Mouse (Mus musculus): ENCODE data around the gene Wapl. TPM values are rescaled to one million over a fixed set of nuclear protein-coding genes. Genes with fewer than 3 reads are reported as not detected.
A peak's percentile ranks its signal among the peaks of the same experiment; 100 is the strongest.

Gene Wapl
- polyA plus RNA-seq, 1 experiment from 2014 or later, result 27.2 TPM

GRCm38 (mm10) chr14:34662478-34662826 is 11.3 kb upstream of the Wapl start:
- H3K27ac ChIP-seq (replicated peaks), result peak overlapping the region; percentile 54; the same call in 1 of the 2 replicates
- no peaks in the 10 kb centered on the region for H3K9me3 ChIP-seq
- H3K4me1 ChIP-seq, result peaks cover 16% of the 10 kb centered on the region
- peak overlapping the region; percentile 62 for H3K4me3 ChIP-seq
- WGBS, result 12% methylated on average over 4 of the region's 4 CpGs
- no peaks in the 10 kb centered on the region for H3K36me3 ChIP-seq (replicated peaks)
- DNase-seq (ENCODE audit: low spot score), result no peak
- peaks cover 64% of the 10 kb centered on the region for H3K27me3 ChIP-seq (replicated peaks; ENCODE audit: low read depth, poor library complexity, severe bottlenecking)

- Histone ChIP-seq H3K36me3 (replicated peaks) (no peaks in the 10 kb centered on the region), H3K27me3 (replicated peaks; ENCODE audit: low read depth, poor library complexity, severe bottlenecking) (peaks cover 64% of the 10 kb centered on the region), H3K4me3 (no peak overlapping the region), H3K27ac (replicated peaks) (no peak overlapping the region), H3K9me3 (no peaks in the 10 kb centered on the region), H3K4me1 (peaks cover 16% of the 10 kb centered on the region)
- no peak for DNase-seq (ENCODE audit: low spot score)
- whole genome bisulfite sequencing, result 81% methylated on average over 1 of the region's 1 CpGs
These were observed 10.3 kb upstream of the Wapl start for GRCm38 (mm10) chr14:34663381-34663780.

- DNase-seq (ENCODE audit: low spot score), result no peak
- no peaks in the 10 kb centered on the region for H3K36me3 ChIP-seq (replicated peaks)
- peaks cover 10% of the 10 kb centered on the region; the same call in 1 of the 2 replicates for H3K4me1 ChIP-seq
- WGBS, result 68% methylated on average over 3 of the region's 3 CpGs
- no peak overlapping the region for H3K4me3 ChIP-seq
- no peak overlapping the region for H3K27ac ChIP-seq (replicated peaks)
- H3K9me3 ChIP-seq, result no peaks in the 10 kb centered on the region
- peaks cover 10% of the 10 kb centered on the region for H3K27me3 ChIP-seq (replicated peaks; ENCODE audit: low read depth, poor library complexity, severe bottlenecking)
These were observed 4.6 kb upstream of the Wapl start for GRCm38 (mm10) chr14:34669082-34669481.

- Histone ChIP-seq H3K9me3 (no peaks in the 10 kb centered on the region), H3K27ac (replicated peaks) (no peak overlapping the region), H3K27me3 (replicated peaks; ENCODE audit: low read depth, poor library complexity, severe bottlenecking) (no peaks in the 10 kb centered on the region), H3K4me1 (peaks cover 16% of the 10 kb centered on the region), H3K4me3 (no peak overlapping the region), H3K36me3 (replicated peaks) (no peaks in the 10 kb centered on the region)
- no peak for DNase-seq (ENCODE audit: low spot score)
- WGBS, result 64% methylated on average over 2 of the region's 2 CpGs
These were observed 3.5 kb upstream of the Wapl start for GRCm38 (mm10) chr14:34670256-34670655.

- peaks cover 24% of the 10 kb centered on the region for H3K36me3 ChIP-seq (replicated peaks)
- DNase-seq (ENCODE audit: low spot score), result peak; percentile 47
- peak overlapping the region; percentile 96 for H3K4me3 ChIP-seq
- H3K4me1 ChIP-seq, result peaks cover 21% of the 10 kb centered on the region
- WGBS, result under 1% methylated on average over 52 of the region's 52 CpGs
- no peaks in the 10 kb centered on the region for H3K9me3 ChIP-seq
- peak overlapping the region; percentile 97 for H3K27ac ChIP-seq (replicated peaks)
- no peaks in the 10 kb centered on the region for H3K27me3 ChIP-seq (replicated peaks; ENCODE audit: low read depth, poor library complexity, severe bottlenecking)
These were observed 582 bp downstream of the Wapl start for GRCm38 (mm10) chr14:34674229-34674791.

GRCm38 (mm10) chr14:34674932-34675331 is 1.2 kb downstream of the Wapl start:
- DNase-seq (ENCODE audit: low spot score), result no peak

GRCm38 (mm10) chr14:34675347-34675865 is 1.7 kb downstream of the Wapl start:
- 84% methylated on average over 5 of the region's 5 CpGs for WGBS
- no peak overlapping the region for H3K27ac ChIP-seq (replicated peaks)
- H3K9me3 ChIP-seq, result no peaks in the 10 kb centered on the region
- no peak for DNase-seq (ENCODE audit: low spot score)
- H3K4me1 ChIP-seq, result peaks cover 21% of the 10 kb centered on the region
- H3K27me3 ChIP-seq (replicated peaks; ENCODE audit: low read depth, poor library complexity, severe bottlenecking), result no peaks in the 10 kb centered on the region
- peak overlapping the region; percentile 96 for H3K4me3 ChIP-seq
- peaks cover 31% of the 10 kb centered on the region for H3K36me3 ChIP-seq (replicated peaks)

More at GRCm38 (mm10) chr14:34674932-34675331, 1.2 kb downstream of the Wapl start:
- H3K4me3 ChIP-seq, result peak overlapping the region; percentile 96
- peaks cover 27% of the 10 kb centered on the region for H3K36me3 ChIP-seq (replicated peaks)
- H3K4me1 ChIP-seq, result peaks cover 21% of the 10 kb centered on the region
- peak overlapping the region; percentile 97 for H3K27ac ChIP-seq (replicated peaks)
- WGBS, result 36% methylated on average over 9 of the region's 9 CpGs
- H3K9me3 ChIP-seq, result no peaks in the 10 kb centered on the region
- H3K27me3 ChIP-seq (replicated peaks; ENCODE audit: low read depth, poor library complexity, severe bottlenecking), result no peaks in the 10 kb centered on the region

GRCm38 (mm10) chr14:34680815-34681214 is 7.1 kb downstream of the Wapl start:
- peaks cover 71% of the 10 kb centered on the region for H3K36me3 ChIP-seq (replicated peaks)

GRCm38 (mm10) chr14:34684989-34685388 is 11.3 kb downstream of the Wapl start:
- no peak for DNase-seq (ENCODE audit: low spot score)
- H3K4me1 ChIP-seq, result no peaks in the 10 kb centered on the region
- H3K36me3 ChIP-seq (replicated peaks), result peaks cover 74% of the 10 kb centered on the region
- H3K27ac ChIP-seq (replicated peaks), result no peak overlapping the region
- no peaks in the 10 kb centered on the region for H3K27me3 ChIP-seq (replicated peaks; ENCODE audit: low read depth, poor library complexity, severe bottlenecking)
- H3K9me3 ChIP-seq, result no peaks in the 10 kb centered on the region
- H3K4me3 ChIP-seq, result no peak overlapping the region

More at GRCm38 (mm10) chr14:34680815-34681214, 7.1 kb downstream of the Wapl start:
- 83% methylated on average over 2 of the region's 2 CpGs for WGBS
- no peak overlapping the region for H3K27ac ChIP-seq (replicated peaks)
- no peak overlapping the region for H3K4me3 ChIP-seq
- no peaks in the 10 kb centered on the region for H3K9me3 ChIP-seq
- no peaks in the 10 kb centered on the region for H3K4me1 ChIP-seq
- H3K27me3 ChIP-seq (replicated peaks; ENCODE audit: low read depth, poor library complexity, severe bottlenecking), result no peaks in the 10 kb centered on the region
- no peak for DNase-seq (ENCODE audit: low spot score)

- Histone ChIP-seq H3K4me1 (no peaks in the 10 kb centered on the region), H3K9me3 (no peaks in the 10 kb centered on the region), H3K27ac (replicated peaks) (no peak overlapping the region), H3K4me3 (no peak overlapping the region), H3K36me3 (replicated peaks) (peaks cover 77% of the 10 kb centered on the region), H3K27me3 (replicated peaks; ENCODE audit: low read depth, poor library complexity, severe bottlenecking) (no peaks in the 10 kb centered on the region)
- 94% methylated on average over 4 of the region's 4 CpGs for WGBS
- DNase-seq (ENCODE audit: low spot score), result no peak
These were observed 20.2 kb downstream of the Wapl start for GRCm38 (mm10) chr14:34693970-34694369.

- Histone ChIP-seq H3K36me3 (replicated peaks) (peaks cover 76% of the 10 kb centered on the region), H3K4me3 (no peak overlapping the region), H3K9me3 (no peaks in the 10 kb centered on the region), H3K27ac (replicated peaks) (no peak overlapping the region), H3K4me1 (no peaks in the 10 kb centered on the region), H3K27me3 (replicated peaks; ENCODE audit: low read depth, poor library complexity, severe bottlenecking) (no peaks in the 10 kb centered on the region)
- 88% methylated on average over 1 of the region's 1 CpGs for WGBS
- DNase-seq (ENCODE audit: low spot score), result no peak
These were observed 23.6 kb downstream of the Wapl start for GRCm38 (mm10) chr14:34697376-34697775.

GRCm38 (mm10) chr14:34710209-34710608 is 36.5 kb downstream of the Wapl start:
- 89% methylated on average over 2 of the region's 2 CpGs for WGBS
- Histone ChIP-seq H3K36me3 (replicated peaks) (peaks cover 47% of the 10 kb centered on the region), H3K9me3 (no peaks in the 10 kb centered on the region), H3K27ac (replicated peaks) (no peak overlapping the region), H3K27me3 (replicated peaks; ENCODE audit: low read depth, poor library complexity, severe bottlenecking) (no peaks in the 10 kb centered on the region), H3K4me1 (no peaks in the 10 kb centered on the region), H3K4me3 (no peak overlapping the region)
- no peak for DNase-seq (ENCODE audit: low spot score)

- Histone ChIP-seq H3K4me3 (no peak overlapping the region), H3K27me3 (replicated peaks; ENCODE audit: low read depth, poor library complexity, severe bottlenecking) (no peaks in the 10 kb centered on the region), H3K4me1 (no peaks in the 10 kb centered on the region), H3K36me3 (replicated peaks) (peaks cover 62% of the 10 kb centered on the region), H3K27ac (replicated peaks) (no peak overlapping the region), H3K9me3 (no peaks in the 10 kb centered on the region)
- 89% methylated on average over 3 of the region's 3 CpGs for WGBS
- DNase-seq (ENCODE audit: low spot score), result no peak
These were observed 38.3 kb downstream of the Wapl start for GRCm38 (mm10) chr14:34712027-34712426.
